Mouse (Mus musculus) liver, embryonic 12.5 days (tissue): ENCODE data around the gene Il4ra. TPM values are rescaled to one million over a fixed set of nuclear protein-coding genes. Genes with fewer than 3 reads are reported as not detected.

Source experiments
- ATAC-seq: fragments of 200-750 bp; cut with Nextera tagmentation; 2 replicates; pipeline ENCODE4 v1.8.0; 2017; ENCODE audit warnings: moderate number of reproducible peaks, mild to moderate bottlenecking, moderate library complexity
- H3K27ac ChIP-seq: fragments of 300-500 bp; sonication (generic); 2 replicates; pipeline ENCODE4 v1.5.1; 2016; ENCODE audit warnings: mild to moderate bottlenecking
- H3K27me3 ChIP-seq: fragments of 300-500 bp; sonication (generic); replicated peaks from 2 replicates; pipeline ENCODE4 v1.6.1; 2016; ENCODE audit warnings: mild to moderate bottlenecking, moderate library complexity
- H3K36me3 ChIP-seq: fragments of 300-500 bp; sonication (generic); 2 replicates; pipeline ENCODE4 v1.6.1; 2016; ENCODE audit warnings: mild to moderate bottlenecking, moderate library complexity
- H3K4me1 ChIP-seq: fragments of 300-500 bp; sonication (generic); 2 replicates; pipeline ENCODE4 v1.6.1; 2016
- H3K4me2 ChIP-seq: fragments of 300-500 bp; sonication (generic); 2 replicates; pipeline ENCODE4 v1.6.1; 2016; ENCODE audit warnings: mild to moderate bottlenecking, moderate library complexity
- H3K4me3 ChIP-seq: fragments of 300-500 bp; sonication (generic); 2 replicates; pipeline ENCODE4 v1.5.1; 2016; ENCODE audit warnings: mild to moderate bottlenecking, moderate library complexity
- H3K9ac ChIP-seq: fragments of 300-500 bp; sonication (generic); 2 replicates; pipeline ENCODE4 v1.6.1; 2016; ENCODE audit warnings: mild to moderate bottlenecking, moderate library complexity
- H3K9me3 ChIP-seq: fragments of 300-500 bp; sonication (generic); replicated peaks from 2 replicates; pipeline ENCODE4 v1.6.1; 2016; ENCODE audit warnings: mild to moderate bottlenecking, moderate library complexity
- WGBS: fragments of 180-500 bp; shearing (Covaris S2); methylation state at CpG from one replicate; pipeline ENCODE4 v1.1.7; 2016; ENCODE audit not compliant: insufficient replicate concordance; 5-methylcytosine and 5-hydroxymethylcytosine counted together
- polyA plus RNA-seq: library from polyadenylated mRNA; unstranded; fragments of >200 nt; fragmentation: Nextera tagmentation; extraction: Ambion mirVana; gene quantifications from 2 replicates; pipeline ENCODE4 v1.2.1, GENCODE M21; 2016

Gene Il4ra
- polyA plus RNA-seq, 1 experiment from 2014 or later: 4.1 TPM

GRCm38 (mm10) chr7:125561085-125561690, 9.3 kb downstream of the Il4ra start:
- Histone ChIP-seq H3K27me3 (no peaks in the 10 kb centered on the region), H3K4me3 (no peak overlapping the region), H3K4me1 (peaks cover 41% of the 10 kb centered on the region), H3K27ac (no peak overlapping the region), H3K4me2 (no peak overlapping the region), H3K9ac (no peak overlapping the region), H3K9me3 (no peaks in the 10 kb centered on the region), H3K36me3 (peaks cover 3% of the 10 kb centered on the region; the same call in 1 of the 2 replicates)
- ATAC-seq: peak; percentile 69
- WGBS: 51% methylated on average over 9 of the region's 9 CpGs

DNA sequence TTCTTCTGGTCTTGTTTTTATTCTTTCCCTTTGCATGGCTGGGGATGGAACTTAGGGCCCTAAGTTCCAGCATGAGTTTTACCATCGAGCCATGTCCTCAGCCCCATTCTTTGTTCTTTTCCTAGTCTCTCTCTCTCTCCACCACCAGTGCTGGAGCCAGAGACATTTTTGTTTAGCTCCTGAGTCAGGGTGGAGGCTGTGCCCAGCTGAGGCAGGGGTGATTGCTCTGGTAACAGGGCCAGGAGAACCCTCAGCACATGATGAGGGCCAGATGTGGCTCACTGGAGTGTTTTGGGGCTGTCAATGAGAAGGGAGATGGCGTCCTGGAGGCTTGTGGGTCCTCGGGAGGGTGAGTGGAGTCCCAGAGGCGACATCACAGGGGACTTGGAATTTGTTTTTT, 10.5 kb downstream of the Il4ra start:
- WGBS: 61% methylated on average over 4 of the region's 4 CpGs
- Histone ChIP-seq H3K4me2 (no peak overlapping the region), H3K36me3 (peaks cover 7% of the 10 kb centered on the region), H3K4me1 (peaks cover 29% of the 10 kb centered on the region), H3K4me3 (no peak overlapping the region), H3K9ac (no peak overlapping the region), H3K9me3 (no peaks in the 10 kb centered on the region), H3K27ac (no peak overlapping the region), H3K27me3 (no peaks in the 10 kb centered on the region)
- no peak for ATAC-seq

DNA sequence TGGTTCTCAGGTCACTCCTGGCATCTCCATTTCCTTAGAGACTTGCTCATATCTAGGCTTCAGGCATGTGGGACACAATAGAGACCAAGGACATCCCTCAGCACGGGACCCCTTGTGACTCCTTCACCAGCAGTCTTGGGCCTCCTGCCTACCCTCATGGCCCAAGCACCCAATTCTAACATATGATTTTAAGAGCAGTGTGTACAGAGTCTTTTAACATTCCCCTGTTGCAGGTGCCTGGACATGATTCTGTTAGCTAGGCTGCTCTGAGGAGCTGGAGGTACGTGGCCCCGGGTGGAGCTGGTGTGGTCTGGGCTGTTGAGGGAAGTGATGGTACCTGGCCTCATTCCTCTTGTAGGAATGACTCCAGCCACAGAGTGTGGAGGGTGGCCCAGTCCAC, 11.2 kb downstream of the Il4ra start:
- H3K4me3 ChIP-seq: no peak overlapping the region
- WGBS: 68% methylated on average over 3 of the region's 3 CpGs
- no peaks in the 10 kb centered on the region for H3K27me3 ChIP-seq
- peaks cover 13% of the 10 kb centered on the region for H3K36me3 ChIP-seq
- no peak overlapping the region for H3K9ac ChIP-seq
- H3K4me2 ChIP-seq: no peak overlapping the region
- H3K4me1 ChIP-seq: peaks cover 25% of the 10 kb centered on the region
- H3K27ac ChIP-seq: no peak overlapping the region
- no peaks in the 10 kb centered on the region for H3K9me3 ChIP-seq
- ATAC-seq: no peak

DNA sequence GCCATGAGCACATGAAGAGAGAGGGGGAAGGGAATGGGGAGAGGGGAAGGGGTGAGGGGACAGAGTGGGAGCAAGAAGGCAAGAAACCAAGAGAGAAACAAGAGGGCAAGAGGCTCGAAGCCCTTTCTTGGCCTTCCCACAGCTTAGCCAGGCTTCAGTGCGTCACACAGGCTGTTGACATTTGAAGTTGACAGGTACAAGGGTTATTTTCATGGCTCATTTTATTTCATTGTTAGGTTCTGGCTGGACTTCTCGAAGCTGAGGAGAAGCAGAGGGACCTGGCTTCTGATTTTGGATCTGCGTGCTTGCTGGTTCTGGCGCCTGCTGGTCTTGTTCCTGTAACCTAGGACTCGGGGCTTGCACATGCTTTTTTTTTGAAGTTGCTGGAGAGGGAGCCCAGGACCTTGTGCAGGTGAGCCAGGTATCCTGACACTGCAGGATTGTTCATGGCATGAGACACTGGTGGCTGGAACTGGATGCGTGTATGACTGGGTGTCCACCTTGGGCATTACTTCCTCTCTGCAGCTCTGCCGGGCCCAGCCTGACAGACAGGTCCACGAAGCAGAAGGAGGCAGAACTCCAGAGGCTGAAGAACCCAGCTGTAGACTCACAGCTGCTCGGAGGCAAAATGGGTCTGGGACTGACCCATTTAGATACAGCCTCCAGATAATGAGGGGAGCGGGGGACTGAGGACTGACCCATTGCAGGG, 12.6 kb downstream of the Il4ra start:
- peaks cover 21% of the 10 kb centered on the region for H3K36me3 ChIP-seq

DNA sequence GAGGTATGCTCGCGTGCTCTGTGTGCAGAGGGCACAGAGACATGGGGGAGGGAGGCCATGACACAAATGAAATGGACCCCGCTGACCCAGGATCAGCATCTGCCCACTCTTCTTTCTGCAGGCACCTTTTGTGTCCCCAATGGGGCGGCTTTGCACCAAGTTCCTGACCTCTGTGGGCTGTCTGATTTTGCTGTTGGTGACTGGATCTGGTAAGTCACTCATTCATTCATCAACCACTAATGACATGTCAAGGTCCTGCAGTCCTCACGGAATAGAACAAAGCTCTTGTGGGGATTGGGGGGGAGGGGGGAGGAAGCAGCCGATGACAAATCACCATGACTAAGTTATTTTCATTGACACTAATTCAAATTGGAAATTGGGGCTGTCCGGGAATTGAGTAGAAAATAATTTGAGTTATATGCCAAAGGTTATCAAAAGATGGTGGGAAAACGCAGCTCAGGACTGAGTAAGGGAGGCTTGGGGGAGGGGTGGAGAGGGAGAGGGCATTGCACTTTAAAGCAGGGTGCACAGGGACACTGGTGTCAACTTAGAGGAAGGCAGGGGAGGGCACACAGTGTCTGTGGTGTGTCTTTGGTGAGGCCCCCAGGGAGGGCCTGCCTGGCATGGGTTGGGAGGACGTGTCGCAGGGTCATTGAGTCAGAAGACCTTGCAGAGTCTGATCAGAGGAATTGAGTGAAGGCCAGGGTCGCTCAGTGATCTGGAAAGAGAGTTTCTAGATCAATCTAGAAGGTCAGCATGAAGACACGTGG, 13.8 kb downstream of the Il4ra start:
- Histone ChIP-seq H3K4me3 (no peak overlapping the region), H3K9ac (no peak overlapping the region), H3K9me3 (no peaks in the 10 kb centered on the region), H3K4me2 (no peak overlapping the region), H3K4me1 (peaks cover 20% of the 10 kb centered on the region), H3K27me3 (no peaks in the 10 kb centered on the region), H3K36me3 (peaks cover 33% of the 10 kb centered on the region), H3K27ac (no peak overlapping the region)
- WGBS: 68% methylated on average over 12 of the region's 12 CpGs
- ATAC-seq: no peak

More for the DNA sequence above, 12.6 kb downstream of the Il4ra start:
- H3K4me1 ChIP-seq: peaks cover 25% of the 10 kb centered on the region
- no peak overlapping the region for H3K4me3 ChIP-seq
- H3K4me2 ChIP-seq: no peak overlapping the region
- no peak for ATAC-seq
- H3K27ac ChIP-seq: no peak overlapping the region
- H3K9ac ChIP-seq: no peak overlapping the region
- no peaks in the 10 kb centered on the region for H3K27me3 ChIP-seq
- WGBS: 64% methylated on average over 11 of the region's 11 CpGs
- H3K9me3 ChIP-seq: no peaks in the 10 kb centered on the region

- Histone ChIP-seq H3K36me3 (peaks cover 36% of the 10 kb centered on the region), H3K4me1 (peaks cover 13% of the 10 kb centered on the region), H3K27me3 (no peaks in the 10 kb centered on the region), H3K4me2 (no peak overlapping the region), H3K4me3 (no peak overlapping the region), H3K9ac (no peak overlapping the region), H3K27ac (no peak overlapping the region), H3K9me3 (no peaks in the 10 kb centered on the region)
- no peak for ATAC-seq
- 71% methylated on average over 2 of the region's 2 CpGs for WGBS
These were observed 14.5 kb downstream of the Il4ra start for GRCm38 (mm10) chr7:125566420-125566819.

DNA sequence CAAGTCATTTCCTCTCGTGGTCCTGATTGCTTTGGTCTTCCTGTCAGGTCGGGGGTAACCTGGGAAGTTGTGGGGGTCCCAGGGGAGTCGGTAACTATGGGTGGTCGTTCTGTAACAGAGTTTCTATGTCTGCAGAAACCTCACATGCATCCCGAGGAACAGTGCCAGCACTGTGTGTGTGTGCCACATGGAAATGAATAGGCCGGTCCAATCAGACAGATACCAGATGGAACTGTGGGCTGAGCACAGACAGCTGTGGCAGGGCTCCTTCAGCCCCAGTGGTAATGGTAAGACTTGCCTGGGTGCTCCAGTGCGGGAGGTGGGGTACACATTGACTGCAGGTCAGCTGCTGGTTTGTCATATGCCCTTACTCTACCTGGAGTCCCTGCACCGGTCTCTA, 17.0 kb downstream of the Il4ra start:
- Histone ChIP-seq H3K4me3 (no peak overlapping the region), H3K9me3 (no peaks in the 10 kb centered on the region), H3K36me3 (peaks cover 48% of the 10 kb centered on the region), H3K9ac (no peak overlapping the region), H3K4me1 (peaks cover 15% of the 10 kb centered on the region; the same call in 1 of the 2 replicates), H3K27ac (no peak overlapping the region), H3K27me3 (no peaks in the 10 kb centered on the region), H3K4me2 (no peak overlapping the region)
- 72% methylated on average over 8 of the region's 8 CpGs for WGBS
- ATAC-seq: no peak

GRCm38 (mm10) chr7:125571891-125572290, 20.0 kb downstream of the Il4ra start:
- H3K9ac ChIP-seq: no peak overlapping the region
- no peaks in the 10 kb centered on the region for H3K9me3 ChIP-seq
- no peak overlapping the region for H3K27ac ChIP-seq
- no peaks in the 10 kb centered on the region for H3K27me3 ChIP-seq
- no peak overlapping the region for H3K4me3 ChIP-seq
- H3K4me1 ChIP-seq: peaks cover 21% of the 10 kb centered on the region; the same call in 1 of the 2 replicates
- H3K4me2 ChIP-seq: no peak overlapping the region
- H3K36me3 ChIP-seq: peaks cover 61% of the 10 kb centered on the region
- ATAC-seq: no peak
- WGBS: 88% methylated on average over 19 of the region's 19 CpGs

DNA sequence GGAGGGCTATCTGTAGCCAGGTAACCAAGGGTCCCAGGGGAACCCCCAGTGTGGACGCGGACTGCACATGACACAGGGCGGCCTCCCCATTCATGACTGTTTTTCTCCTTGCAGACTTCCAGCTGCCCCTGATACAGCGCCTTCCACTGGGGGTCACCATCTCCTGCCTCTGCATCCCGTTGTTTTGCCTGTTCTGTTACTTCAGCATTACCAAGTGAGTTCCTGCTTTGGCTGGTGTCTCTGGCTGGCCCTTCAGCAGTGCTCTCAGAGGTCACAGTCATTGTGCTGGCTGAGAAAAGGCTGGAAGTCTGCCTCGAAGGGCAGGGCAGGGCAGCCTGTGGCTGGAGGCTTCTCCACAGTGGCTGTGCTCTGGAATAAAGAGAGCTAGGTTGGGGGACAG, 20.8 kb downstream of the Il4ra start:
- Histone ChIP-seq H3K4me3 (no peak overlapping the region), H3K27me3 (no peaks in the 10 kb centered on the region), H3K27ac (no peak overlapping the region), H3K9ac (no peak overlapping the region), H3K4me1 (peaks cover 30% of the 10 kb centered on the region), H3K4me2 (no peak overlapping the region), H3K9me3 (no peaks in the 10 kb centered on the region), H3K36me3 (peaks cover 53% of the 10 kb centered on the region)
- WGBS: 75% methylated on average over 6 of the region's 6 CpGs
- no peak for ATAC-seq

- Histone ChIP-seq H3K27ac (no peak overlapping the region), H3K27me3 (peaks cover 3% of the 10 kb centered on the region; the same call in 1 of the 2 replicates), H3K9me3 (no peaks in the 10 kb centered on the region), H3K4me3 (no peak overlapping the region), H3K36me3 (peaks cover 49% of the 10 kb centered on the region), H3K4me1 (peaks cover 41% of the 10 kb centered on the region), H3K9ac (no peak overlapping the region), H3K4me2 (no peak overlapping the region)
- no peak for ATAC-seq
- 56% methylated on average over 2 of the region's 2 CpGs for WGBS
These were observed 21.9 kb downstream of the Il4ra start for GRCm38 (mm10) chr7:125573849-125574248.

GRCm38 (mm10) chr7:125574832-125575231, 22.9 kb downstream of the Il4ra start:
- H3K27me3 ChIP-seq: peaks cover 8% of the 10 kb centered on the region; the same call in 1 of the 2 replicates
- H3K4me3 ChIP-seq: no peak overlapping the region
- H3K4me2 ChIP-seq: no peak overlapping the region
- peaks cover 42% of the 10 kb centered on the region for H3K4me1 ChIP-seq
- no peaks in the 10 kb centered on the region for H3K9me3 ChIP-seq
- 62% methylated on average over 3 of the region's 3 CpGs for WGBS
- no peak overlapping the region for H3K27ac ChIP-seq
- H3K9ac ChIP-seq: no peak overlapping the region
- no peak for ATAC-seq
- H3K36me3 ChIP-seq: peaks cover 40% of the 10 kb centered on the region
